Mouse (Mus musculus) R1 (cell line): ENCODE measurements around the gene Uxt.

Experiments used
- DNase-seq: peaks from one replicate; pipeline ENCODE4 v3.0.0-alpha.2; 2018; ENCODE audit warnings: low read depth, low spot score

Uxt gene

GRCm38 (mm10) chrX:20961477-20962378 is at the start of gene Uxt:
TSS of gene Uxt (minus strand) at chrX:20962017.
- peak; percentile 96 for DNase-seq

GRCm38 (mm10) chrX:20980901-20981300 is 19.1 kb upstream of the Uxt start:
- DNase-seq = no peak

GRCm38 (mm10) chrX:20950191-20950880 is 11.5 kb downstream of the Uxt start, which contains the start of gene Elk1:
TSS of gene Elk1 (minus strand) at chrX:20950608.
- DNase-seq = peak; percentile 98

DNA sequence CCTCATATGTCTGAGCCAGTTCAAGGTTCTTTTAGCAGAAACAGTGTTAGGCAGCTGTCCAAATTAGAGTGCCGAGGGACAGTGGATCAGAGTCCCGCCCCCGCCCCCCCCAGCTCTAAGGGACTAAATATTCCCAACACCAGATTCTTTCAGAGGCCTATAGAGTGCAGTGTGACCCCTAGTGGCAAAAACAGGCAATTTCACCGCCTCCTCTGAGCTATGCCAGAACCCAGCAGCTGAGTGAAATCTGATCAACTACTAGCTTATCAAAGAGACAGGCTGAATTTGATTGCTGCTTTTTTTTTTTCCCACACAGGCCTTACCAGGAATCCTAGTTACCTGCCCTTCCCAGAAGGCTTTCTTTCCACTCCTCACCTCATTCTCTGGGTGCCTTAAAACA is 15.8 kb downstream of the Uxt start:
- peak; percentile 41 for DNase-seq

GRCm38 (mm10) chrX:20931963-20932362 is 29.9 kb downstream of the Uxt start:
- no peak for DNase-seq

GRCm38 (mm10) chrX:20931364-20931763 is 30.5 kb downstream of the Uxt start, which contains the start of gene Cfp:
TSS of gene Cfp (minus strand) at chrX:20931555.
- DNase-seq = no peak

DNA sequence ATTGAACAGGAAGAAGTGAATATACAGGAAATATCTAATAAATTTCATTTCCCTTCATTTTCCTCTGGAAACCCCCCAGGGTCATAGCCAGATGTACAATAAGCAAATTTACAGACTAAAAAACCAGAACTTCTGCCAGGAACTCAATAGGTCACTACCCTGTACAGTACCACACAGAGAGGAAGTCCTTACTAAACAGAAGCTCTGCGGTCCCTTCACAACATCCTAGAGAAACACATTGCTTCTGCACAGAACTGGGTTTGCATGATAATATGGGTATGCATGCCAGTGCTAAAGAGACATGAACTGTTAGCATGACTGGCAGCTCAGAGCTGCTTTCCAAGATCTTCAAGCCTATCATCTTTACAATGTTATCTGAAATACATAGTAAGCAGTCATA is 32.0 kb downstream of the Uxt start:
- DNase-seq = no peak

DNA sequence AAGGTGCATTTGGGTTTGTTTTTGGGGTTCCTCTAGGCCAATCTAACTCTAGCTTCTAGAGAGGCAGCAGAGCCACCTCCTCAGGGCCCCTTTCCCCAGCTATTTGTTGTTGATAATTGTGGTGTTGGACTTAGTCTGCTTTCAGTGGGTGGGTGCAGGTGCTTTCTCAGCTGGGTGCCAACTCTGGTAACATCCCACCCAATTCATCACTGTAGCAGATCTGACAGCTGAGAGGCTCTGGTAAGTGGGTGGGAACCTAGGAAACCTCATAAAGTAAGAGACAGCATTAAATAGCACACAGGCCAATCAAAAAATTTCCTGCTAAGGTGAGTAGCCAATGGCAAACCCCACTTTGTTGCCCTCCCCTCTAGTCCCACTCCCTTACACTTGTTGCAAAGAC is 36.8 kb downstream of the Uxt start:
- DNase-seq = no peak

DNA sequence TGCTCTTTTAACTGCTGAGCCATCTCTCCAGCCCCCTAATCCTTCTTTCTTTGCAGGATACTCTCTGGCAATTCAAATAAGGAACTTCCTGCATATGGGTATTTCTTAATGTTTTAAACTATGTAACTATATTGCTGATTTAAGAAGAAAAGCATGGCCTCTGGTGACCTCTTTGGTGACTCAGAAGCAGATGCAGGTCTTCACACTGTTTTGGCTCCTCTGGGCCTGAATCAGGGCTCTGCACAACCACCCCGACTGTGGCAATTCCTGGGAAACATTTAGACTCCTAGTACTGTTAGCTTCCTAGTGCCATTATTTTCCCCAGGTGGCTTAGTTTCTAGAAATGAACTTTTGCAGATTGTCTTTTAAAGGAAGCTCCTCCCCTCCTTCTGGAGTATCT is 38.3 kb downstream of the Uxt start:
- no peak for DNase-seq

DNA sequence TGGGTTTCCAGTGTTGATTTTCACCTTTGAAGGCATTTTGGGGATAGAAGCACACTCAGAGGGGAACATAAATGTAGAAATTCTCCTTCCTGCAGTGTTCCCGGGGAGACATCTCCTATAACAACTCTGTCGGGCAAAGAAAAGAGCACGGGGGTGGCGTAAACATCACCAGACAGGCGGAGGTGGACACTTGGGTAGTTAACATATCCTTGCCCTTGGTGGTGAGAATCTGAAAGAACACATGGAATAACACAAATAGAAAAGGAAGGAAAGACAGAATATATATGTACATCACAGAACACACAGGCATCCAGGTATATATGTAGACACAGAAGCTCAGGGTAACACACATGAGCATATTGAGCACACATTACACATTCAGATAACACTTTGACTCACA is 40.5 kb downstream of the Uxt start:
- DNase-seq = no peak

- DNase-seq = peak; percentile 95
Measured at GRCm38 (mm10) chrX:20920844-20921364, 40.9 kb downstream of the Uxt start, which contains the start of gene Syn1. TSS of gene Syn1 (minus strand) at chrX:20921004.

DNA sequence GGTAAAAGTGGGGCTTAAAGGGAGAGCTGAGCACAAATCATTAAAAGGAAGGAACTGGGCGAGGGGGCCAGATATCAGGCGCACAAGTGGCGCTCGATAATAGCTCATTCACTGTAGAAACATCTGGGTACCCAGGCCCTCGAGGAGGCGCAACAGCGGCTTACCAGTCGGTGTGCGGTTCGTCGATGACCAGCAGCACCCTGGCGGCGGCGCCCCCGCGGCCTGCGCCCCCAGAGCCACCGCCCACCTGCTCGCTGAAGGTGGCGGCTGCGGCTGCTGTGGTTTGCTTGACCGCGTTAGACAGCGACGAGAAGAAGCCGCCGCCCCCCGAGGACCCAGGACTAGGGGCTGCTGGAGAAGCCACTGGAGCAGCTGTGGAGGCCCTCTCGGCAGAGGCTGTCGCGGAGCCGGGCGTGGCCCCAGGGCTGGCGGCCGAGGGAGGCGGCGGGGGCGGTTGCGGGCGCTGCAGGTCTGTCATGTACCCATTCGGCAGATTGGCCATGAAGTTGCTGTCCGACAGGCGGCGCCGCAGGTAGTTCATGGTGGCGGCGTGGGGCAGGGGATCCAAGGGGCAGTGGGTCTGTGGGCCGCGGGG is 41.5 kb downstream of the Uxt start:
- no peak for DNase-seq

- no peak for DNase-seq
Measured at GRCm38 (mm10) chrX:20915075-20915474, 46.7 kb downstream of the Uxt start.

- DNase-seq = no peak
Measured at GRCm38 (mm10) chrX:20913726-20914125, 48.1 kb downstream of the Uxt start.

- DNase-seq = peak; percentile 79
Measured at GRCm38 (mm10) chrX:20910074-20910473, 51.7 kb downstream of the Uxt start.
